Mouse (Mus musculus): Measurements from ENCODE around the gene Gm8882.
"Not testable (repeated sequence)": the region's sequence is repeated elsewhere in the genome, so short reads cannot be mapped to it uniquely, and the experiment has no call there.

Gene Gm8882

DNA sequence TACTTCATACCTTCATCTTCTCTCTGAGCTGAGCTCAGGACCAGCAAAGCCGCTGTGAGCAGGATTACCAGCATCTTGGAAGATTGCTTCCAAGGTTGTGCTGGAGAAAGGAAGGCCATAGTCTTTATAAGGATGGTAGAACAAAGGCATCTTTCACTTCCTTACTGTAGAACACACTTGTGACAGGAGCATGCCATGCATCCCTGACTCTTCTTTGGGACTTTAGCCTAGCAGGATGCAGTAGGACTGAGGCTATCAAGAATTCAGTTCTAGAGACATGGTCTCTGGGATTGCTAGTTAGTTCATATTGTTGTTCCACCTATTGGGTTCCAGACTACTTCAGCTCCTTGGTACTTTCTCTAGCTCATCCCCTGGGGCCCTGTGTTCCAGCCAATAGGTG is at the start of gene Gm8882:
TSS of gene Gm8882 (minus strand) at position 101 of the 400 bp plus-strand sequence.
- DNase-seq (ENCODE audit: low spot score in 2 of 2), result not testable (repeated sequence)

DNA sequence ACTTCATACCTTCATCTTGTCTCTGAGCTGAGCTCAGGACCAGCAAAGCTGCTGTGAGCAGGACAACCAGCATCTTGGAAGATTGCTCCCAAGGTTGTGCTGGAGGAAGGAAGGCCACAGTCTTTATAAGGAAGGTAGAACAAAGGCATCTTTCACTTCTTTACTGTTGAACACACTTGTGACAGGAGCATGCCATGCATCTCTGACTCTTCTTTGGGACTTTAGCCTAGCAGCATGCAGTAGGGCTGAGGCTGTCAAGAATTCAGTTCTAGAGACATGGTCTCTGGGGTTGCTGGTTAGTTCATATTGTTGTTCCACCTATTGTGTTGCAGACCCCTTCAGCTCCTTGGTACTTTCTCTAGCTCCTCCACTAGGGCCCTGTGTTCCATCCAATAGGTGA is 49.3 kb downstream of the Gm8882 start, which contains the start of gene Prpmp5:
TSS of gene Prpmp5 (minus strand) at position 101 of the 400 bp plus-strand sequence.
- DNase-seq (ENCODE audit: low spot score in 2 of 2), result not testable (repeated sequence)

All from urinary bladder, postnatal 36 days (tissue).